Mouse (Mus musculus) retina, adult 2 months (tissue): ENCODE results near the gene Gbp5.
A peak's percentile ranks its signal among the peaks of the same experiment; 100 is the strongest.

Experiments used
- DNase-seq: peaks from one replicate; pipeline ENCODE4 v3.0.0-alpha.2; 2012; ENCODE audit warnings: low read depth, low spot score

Gbp5 gene

DNA sequence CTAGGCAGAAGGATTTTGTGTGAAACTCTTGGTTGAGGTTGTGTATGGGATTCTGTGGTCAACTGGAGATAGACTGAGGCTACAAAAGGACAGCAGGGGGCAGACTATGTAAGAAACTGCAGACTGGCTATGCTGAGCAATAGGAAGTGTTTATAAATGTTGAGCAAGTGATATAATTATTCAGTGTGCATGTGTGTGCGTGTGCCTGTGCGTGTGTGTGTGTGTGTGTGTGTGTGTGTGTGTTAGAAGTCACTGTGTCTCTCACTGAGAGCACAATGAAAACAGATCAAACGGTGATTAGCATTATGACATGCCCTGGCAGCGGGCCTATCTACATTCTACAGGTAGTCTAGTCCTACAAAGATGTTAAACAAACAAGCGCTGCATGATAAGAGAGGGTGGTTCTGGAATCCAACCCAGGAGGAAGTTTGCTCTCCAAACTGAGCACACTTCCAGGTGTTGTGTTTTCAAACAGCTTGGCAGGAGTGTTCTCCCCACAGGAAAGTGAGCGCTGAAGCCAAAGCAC is at the start of gene Gbp5:
TSS of gene Gbp5 (plus strand) at position 443 of the 526 bp plus-strand sequence.
- no peak for DNase-seq

DNA sequence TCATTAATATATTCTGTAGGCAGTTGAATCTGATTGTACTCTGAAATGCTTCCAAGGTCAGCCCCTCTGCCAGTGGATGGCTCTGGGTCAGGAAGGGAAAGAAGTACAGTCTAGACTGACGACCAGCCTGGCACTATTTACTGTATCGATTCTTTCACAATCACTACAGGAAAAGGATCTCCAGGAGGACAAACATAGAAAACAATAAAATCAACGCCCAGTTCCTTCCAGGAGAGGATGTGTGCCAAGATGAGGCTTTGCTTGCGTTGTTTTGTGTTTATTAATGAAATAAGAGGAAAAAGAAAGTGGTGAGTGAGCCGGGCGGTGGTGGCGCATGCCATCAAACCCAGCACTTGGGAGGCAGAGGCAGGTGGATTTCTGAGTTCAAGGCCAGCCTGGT is 39.6 kb upstream of the Gbp5 start:
- no peak for DNase-seq

DNA sequence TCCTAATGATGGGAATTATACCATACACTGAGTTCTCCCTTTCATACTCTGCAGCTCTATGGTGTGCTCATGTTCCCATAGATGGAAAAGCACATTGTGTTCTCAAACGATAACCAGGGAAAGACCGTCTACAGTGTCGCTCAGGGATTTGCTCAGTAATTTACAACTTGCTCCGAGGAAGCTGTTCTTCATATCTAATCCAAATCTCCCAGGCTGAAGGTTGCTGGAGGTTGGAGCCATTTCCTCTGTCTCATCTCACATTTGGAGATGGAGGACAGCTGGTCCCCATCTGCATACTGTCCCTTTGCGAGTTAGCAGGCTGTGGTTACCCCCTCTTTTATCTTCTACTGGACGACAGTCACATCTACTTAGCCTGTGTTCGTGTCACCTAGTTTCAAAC is 34.5 kb upstream of the Gbp5 start:
- no peak for DNase-seq

DNA sequence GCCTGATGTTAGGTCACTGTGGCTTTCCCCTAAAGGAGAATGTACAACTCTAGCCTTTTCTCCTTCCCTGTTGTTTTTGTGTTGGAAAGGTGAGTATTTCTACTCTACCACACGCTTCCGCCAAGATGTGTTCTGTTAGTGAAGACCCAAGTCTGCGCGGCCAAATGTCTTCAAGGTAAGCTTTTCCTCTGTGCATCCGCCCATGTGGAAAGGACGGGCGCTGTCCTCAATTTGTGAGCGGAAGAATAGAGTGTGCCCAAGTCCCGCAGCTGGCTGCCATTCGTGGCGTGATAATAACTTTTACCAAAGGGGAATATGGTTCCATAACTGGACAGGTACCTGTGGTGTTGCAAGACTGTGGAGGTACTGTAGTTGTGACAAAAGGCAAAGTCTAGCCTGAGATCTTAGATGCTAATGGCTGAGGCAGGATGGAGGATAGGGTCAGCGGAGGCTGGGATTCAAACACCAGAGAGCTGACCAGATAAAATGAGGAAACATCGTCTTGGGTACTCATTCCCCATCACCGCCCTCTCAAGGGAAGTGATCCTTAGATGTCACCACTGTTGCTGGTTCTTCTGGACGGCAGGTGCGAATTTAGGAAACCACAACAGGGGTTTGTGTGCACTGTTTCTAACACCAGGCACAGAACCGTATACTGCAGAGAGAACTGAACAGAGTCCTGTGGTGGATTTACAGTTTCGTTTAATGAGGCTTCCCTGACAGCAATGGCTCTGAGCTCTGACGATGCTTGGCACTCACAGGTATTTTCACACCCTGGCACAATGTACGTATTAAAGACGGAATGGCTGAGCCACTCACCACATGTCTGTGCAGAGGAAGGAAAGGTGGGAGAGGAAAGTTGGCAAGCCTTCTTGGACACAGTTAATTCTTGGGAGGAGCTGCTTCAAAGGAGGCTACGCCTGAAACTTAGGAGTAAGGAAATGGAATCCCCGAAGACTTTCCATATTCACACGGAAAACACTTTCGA is 30.7 kb upstream of the Gbp5 start:
- no peak for DNase-seq

DNA sequence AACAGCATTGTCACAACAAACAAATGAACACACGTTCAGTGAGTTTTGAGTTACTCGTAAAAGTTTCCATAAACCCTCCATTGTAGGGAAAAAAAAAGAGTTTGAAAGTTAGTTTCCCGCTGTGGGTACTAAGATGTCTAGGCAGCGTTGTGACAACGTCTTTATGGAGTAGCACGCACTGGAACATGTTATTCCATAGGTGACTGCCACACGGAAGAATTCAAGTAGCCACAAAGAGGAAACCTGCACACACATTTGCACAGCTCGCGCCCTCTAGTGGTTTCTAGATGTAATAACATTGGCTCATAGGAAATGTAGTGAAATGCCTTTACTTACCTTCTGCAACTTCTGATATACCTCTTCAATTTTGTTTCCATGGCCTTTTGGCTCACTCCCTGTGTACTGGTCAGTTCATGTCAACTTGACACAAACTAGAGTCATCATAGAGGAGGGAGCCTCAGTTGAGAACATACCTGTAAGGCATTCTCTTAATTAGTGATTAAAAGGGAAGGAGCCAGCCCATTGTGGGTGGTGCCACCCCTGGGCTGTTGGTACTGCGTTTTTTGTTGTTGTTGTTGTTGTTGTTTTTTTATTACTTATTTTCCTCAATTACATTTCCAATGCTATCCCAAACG is 19.3 kb upstream of the Gbp5 start:
- peak; percentile 15 for DNase-seq

DNA sequence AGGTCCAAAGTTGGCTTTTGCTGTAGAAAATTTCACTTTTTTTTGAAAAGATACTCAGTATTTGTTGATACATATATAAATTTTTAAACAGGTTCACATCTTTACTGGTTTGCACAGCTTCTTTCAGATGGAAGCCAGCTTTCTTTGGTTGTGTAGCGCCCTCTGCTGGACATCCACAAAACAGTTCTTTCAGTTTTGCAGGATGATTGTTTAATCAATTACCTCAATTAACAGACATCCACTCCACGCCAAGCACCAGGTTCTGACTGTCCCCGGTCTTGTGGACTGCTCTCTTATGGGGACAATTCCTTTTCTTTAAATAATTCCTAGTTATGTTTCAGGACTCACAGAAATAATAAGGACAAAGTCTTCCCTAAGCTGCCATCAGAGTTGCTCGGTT is 17.9 kb upstream of the Gbp5 start:
- DNase-seq = peak; percentile 29

DNA sequence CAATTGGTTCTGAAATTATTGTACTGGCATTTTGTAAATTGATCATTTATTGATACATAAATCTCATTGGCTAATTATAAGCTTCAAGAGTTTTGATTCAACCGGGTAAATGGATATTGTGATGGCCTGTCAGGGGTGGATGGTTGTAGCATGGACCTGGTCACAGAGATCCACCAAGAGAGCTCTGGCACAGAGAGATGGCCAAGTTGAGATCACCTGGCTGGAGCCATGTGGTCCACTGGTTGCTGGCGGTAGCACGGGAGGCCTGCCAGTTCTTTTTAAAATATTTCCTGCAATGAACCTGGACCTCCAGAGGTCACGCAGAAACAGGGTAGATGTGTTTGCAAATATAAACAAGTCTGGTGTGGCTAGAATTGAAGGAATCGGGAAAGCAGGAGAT is 15.9 kb upstream of the Gbp5 start:
- no peak for DNase-seq

DNA sequence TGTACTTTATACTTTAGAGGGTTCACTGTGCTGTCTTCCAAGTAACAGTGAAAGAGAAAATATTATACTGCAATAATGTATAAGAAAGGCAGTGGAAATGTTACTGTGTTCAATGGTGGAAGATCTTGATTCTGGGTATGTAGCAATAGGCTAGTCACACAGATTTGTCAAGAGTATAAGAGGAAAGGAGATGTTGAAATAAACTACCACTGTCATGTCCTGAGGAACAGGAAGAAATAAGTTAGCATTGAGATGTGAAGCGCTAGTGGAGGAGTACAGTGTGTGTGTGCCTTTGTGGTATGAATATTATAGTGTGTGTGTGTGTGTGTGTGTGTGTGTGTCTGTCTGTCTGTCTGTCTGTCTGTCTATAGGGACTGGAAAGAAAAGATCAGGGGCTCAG is 15.4 kb upstream of the Gbp5 start:
- no peak for DNase-seq

DNA sequence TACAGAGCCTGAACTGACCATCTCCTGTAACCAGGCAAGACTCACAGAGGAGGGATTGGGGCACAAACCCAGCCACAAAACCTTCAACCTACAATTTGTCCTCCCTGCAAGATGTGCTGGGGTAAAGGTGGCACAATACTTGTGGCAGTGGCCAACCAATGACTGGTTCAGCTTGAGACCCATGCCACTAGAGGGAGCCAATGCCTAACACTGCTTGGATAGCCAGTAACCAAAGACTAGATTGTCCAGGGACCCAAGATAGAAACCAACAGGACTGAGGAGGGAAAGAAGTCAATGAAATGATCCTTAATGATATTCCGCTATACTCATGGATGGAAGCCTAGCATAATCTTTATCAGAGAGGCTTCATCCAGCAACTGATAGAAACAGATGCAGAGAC is 3.3 kb upstream of the Gbp5 start:
- DNase-seq = peak; percentile 26

DNA sequence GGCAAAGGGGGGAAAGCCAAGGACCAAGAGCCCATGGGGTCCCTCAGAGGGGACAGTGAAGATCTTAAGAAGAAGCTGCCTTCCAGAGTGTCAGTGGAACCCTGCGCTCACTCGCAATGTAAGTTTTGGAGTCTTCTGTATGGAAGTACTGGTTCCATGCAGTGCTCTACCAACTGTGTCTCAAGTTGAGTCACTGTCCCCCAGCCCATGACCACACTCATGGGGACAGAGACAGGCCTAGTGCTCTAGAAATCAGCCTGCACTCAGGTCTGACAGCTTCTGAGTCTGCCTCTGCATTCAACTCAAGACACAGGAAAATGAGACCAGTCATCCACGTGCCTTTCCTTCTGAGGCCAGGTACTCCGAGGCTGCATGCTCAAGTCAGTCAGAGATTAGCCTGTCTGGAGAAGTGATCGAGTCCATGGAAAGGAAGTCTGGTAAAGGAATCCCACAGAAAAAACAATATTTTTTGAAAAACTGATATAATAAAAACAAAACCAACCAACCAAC is 1.4 kb downstream of the Gbp5 start:
- DNase-seq = no peak

DNA sequence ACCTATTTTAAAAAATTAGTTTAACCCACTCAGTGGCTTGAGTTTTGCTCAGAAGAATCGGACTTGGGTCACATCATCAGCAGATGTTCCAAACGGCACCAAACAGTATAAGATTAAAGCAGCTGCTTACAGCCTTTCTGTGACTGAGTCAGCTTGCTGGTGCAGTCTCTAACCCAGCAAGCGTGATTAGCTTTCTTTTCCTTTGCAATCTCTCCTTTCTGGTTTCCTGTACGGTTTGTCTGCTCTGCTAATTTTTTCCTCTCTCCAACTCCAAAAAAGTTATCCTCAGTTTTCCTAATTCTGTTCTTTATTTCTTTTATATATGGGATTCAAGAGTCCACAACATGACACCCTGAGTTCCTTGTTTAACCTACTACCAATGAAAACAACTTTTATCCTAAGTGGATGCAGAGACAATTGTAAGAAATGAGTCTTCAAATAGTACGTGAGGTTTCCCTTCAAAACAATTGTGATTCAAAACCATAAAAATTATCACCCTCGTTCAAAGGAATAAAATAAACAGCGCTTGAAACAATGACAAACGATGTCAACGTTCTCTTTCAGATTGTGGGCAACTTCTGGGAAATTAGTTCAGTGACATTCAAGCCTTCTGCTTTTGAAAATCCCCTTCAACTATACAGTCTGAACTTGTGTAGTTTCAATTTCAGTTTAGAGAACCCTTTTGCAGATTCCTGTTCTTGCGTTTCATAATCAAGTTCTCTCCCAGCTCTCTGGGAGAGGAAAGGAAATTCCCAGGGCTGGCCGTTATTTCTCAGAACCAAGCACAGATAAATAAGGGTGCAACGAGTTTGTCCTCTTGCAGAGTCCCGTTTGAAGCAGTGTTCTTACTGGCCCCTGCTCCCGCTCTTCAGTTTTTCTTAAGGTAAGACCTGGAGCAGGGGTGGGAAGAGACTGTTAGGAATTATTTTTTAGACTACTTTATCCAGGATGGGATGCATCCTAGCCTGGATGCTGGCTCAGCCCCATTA is 2.6 kb downstream of the Gbp5 start:
- DNase-seq = no peak

DNA sequence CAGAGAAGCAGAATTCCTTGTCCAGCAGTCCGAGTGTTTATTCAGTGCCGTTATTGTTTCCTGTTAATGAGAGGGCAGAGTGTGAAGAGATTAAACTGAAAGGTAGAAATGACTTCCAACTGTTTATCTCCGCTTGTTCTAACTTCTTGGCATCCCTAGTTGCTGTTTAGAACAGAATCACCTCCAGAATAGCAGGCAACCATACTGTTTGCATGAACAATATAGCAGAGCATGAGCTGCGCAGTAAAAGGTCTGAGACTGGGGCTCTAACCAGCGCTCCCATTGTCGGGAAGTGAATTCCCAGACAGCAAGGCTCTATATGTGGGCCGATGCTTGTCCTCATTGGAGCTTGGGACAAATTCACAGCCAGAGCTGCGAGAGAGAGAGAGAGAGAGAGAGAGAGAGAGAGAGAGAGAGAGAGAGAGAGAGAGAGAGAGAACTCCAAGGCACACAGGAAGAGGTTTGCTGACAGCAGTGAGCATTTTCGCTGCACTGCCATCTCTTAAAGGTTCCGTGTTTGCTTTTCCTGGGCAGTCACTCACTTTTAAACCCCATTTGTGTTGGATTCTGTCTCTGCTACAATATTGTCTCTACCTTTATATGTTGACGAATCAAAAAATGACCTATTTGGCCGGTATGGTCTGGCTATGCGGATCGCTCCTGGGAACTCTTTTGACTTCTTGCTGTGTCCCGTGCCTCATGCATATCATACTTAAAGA is 3.5 kb downstream of the Gbp5 start:
- DNase-seq = no peak

DNA sequence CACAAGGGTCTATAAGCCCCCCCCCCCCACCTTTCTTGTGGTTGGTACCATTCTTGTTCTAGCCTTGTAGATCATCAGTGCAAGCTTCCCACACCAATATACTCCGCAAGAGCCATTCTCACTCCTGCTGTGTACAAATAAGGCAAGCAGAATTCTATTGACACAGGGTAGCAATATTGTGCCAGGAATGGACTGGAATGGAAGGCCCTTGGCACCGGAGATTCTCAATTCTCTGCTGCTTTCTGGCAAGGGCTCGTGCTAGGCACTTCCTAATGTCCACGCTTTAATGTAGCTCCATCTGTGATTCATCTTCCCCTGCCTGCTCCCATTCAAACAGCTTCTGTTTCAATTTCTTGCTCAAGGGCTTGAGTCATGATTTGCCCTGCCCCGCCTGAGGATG is 5.2 kb downstream of the Gbp5 start:
- no peak for DNase-seq

DNA sequence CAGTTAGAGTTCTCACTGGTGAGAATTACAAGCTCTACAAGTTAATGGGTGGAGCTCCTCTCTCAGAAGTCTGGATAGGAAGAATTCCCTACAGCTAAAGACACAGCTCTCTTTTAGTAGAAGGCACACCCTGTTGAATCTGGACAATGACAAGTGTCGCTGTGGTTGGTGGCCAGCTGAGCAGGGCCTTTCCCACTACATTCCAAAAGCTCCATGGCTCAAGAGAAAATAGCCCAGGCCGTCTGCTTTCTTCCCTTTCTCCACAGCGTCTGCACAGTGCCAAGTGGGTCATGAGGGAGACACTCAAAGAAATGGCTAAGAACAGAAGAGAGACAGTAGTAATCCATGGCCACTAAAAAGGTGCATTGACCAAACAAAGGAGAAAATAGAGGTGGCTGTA is 34.3 kb downstream of the Gbp5 start:
- no peak for DNase-seq

DNA sequence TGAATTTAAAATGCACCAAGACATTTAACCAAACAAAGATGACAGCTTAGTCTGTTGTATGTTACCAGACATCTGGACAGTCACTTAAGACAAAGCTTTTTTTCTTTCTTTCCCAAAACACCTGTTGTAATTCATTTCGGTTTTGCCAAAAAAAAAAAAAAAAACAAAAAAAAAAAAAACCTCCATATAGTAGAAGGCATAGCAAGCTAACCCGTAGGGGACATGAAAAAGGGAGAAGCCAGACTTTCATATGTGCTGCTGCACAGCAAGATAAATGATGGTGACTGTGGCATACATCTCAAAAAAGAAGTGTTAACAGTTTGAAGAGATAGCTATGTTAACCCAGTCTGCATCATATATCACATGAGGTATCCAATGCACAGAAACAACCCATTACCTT is 35.8 kb downstream of the Gbp5 start:
- DNase-seq = no peak

DNA sequence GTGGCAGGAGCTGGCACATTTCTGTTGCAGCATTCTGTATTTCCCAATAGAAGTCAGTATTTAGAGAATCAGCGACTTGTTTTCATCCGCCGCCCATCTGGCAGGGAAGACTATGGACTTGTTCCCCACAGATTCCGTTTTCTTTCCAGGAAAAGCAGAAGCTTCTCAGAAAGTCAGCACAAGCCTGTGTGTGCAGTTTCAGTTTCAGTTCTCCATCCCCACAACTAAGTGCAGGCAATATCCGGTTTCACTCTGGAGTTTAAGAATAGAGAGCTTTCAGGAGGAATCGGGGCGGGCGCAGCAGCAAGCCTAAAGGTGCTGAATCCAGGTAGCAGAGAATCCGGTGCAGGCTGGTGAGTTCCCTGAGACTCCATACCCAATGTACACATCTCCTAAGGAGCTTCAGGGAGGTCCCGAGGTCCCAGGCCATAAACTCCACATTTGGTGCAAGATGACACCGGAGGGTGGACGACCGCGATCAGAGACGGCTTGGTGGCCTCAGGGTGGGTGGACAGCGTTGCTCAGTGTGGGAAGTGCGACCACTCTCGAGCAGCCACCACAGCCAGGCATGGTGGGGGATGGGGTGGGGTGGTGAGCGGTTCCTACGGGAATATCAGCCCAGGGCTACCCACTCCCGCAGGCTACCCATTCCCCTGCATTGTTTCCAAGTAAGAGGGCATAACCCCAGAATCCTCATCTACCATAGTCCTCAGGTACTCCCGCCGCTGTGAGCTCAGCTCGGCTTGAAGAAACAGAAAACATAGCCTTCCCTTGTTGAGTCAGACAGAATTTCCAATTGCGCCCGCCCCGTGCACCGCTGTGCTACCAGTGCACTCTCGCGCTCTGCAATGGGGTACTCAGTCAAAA is 36.5 kb downstream of the Gbp5 start, which contains the start of gene Gbp7:
TSS of gene Gbp7 (plus strand) at position 256 of the 867 bp plus-strand sequence.
- DNase-seq = no peak

DNA sequence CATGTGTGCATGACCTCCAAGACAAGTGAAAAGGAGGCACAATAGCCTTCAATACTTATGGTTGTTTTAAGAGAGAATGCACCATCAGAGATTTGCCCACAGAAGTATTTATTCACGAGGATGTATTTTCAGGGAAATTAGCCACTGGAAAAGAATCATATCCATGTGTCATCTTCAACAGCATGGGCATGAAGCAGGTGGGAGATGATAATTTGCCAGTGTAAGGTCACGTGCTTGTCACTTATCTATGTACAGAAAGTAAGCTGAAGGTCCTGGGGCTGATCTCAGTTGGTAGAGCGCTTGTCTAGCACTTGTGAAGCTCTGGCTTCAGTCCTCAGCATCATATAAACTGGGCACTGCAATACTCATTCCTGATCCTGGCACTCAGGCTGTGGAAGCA is 37.8 kb downstream of the Gbp5 start:
- DNase-seq = no peak

DNA sequence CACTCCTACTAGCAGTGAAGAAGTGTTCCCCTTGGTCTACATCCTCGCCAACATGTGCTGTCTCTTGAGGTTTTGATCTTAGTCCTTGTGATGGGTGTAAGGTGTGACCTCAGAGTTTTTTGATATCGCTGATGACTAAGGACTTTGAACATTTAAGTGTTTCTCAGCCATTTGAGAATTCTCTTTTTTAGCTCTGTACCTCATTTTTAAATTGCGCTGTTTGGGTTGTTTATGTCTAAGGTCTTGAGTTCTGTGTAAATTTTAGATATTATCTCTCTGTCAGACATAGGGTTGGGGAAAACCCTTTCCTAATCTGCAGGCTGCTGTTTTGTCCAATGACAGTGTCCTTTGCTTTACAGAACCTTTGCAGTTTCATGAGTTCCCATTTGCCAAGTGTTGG is 39.4 kb downstream of the Gbp5 start:
- no peak for DNase-seq

DNA sequence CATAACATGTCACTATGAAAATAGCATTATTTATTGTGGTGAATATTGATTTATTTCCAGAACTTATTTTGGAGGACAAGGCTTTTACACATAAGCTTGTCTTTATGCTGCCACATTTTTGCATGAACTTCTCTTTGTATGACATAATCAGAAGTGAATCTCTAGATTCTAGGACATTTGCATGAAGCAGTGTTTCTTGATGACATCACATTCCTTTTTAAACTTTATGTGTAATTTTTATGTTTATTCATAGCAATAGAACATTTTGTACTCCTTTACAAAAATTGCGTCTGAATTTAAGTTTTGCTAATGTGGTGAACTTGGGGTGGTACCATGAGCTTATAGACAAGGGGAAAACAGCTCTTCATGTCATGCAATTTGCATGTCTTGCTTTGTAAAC is 41.9 kb downstream of the Gbp5 start:
- no peak for DNase-seq

DNA sequence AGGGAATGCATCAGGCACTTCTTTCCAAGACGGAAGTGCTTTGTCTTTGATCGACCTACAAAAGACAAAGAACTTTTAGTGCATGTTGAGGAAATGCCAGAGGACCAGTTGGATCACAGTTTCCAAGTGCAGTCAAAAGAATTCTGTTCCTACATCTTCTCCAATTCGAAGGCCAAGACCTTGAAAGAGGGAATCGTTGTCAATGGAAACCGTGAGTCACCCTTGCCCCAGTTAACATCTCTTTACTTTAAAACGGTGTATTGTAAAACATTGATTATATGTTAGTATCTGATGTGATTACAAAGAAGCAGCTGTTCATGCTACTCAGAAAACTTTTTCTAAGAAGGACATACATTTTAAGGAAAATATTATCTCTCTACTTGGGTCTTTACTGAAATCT is 47.6 kb downstream of the Gbp5 start:
- DNase-seq = no peak
